Mouse (Mus musculus) MEL (cell line): ENCODE results near the gene Rnf157. TPM values are rescaled to one million over a fixed set of nuclear protein-coding genes. Genes with fewer than 3 reads are reported as not detected.

Source experiments
- DNase-seq: peaks from one replicate; pipeline ENCODE4 v3.0.0; 2011; ENCODE audit warnings: low read depth, low spot score
- H3K27ac ChIP-seq: 2 replicates; pipeline ENCODE4 v1.5.1; 2012; ENCODE audit warnings: low read depth, mild to moderate bottlenecking, control low read depth, low read length, moderate library complexity; ENCODE audit not compliant: control insufficient read depth
- H3K27me3 ChIP-seq, 2 experiments: fragments of 150-350 bp in 1 of 2; sonication (generic) in 1 of 2; 2 replicates each; pipeline ENCODE4 v1.6.1; 2012; ENCODE audit warnings: low read length in 2 of 2, mild to moderate bottlenecking in 2 of 2, improper control_type of control experiment in 1 of 2, moderate library complexity in 1 of 2; ENCODE audit not compliant: insufficient read depth in 2 of 2, control insufficient read depth in 1 of 2
- H3K36me3 ChIP-seq, 2 experiments: 2 replicates each; pipeline ENCODE4 v1.6.1; 2012 to 2014; ENCODE audit warnings: low read length in 2 of 2, improper control_type of control experiment in 1 of 2, inconsistent platforms in 1 of 2, mild to moderate bottlenecking in 1 of 2; ENCODE audit not compliant: insufficient read depth in 2 of 2, control insufficient read depth in 1 of 2
- H3K4me1 ChIP-seq, 2 experiments: fragments of 150-350 bp in 1 of 2; sonication (generic) in 1 of 2; 2 replicates each; pipeline ENCODE4 v1.6.1; 2012; ENCODE audit warnings: low read length in 2 of 2, improper control_type of control experiment in 1 of 2, mild to moderate bottlenecking in 1 of 2; ENCODE audit not compliant: insufficient read depth in 2 of 2, control insufficient read depth in 1 of 2
- H3K4me3 ChIP-seq, 2 experiments: fragments of 150-350 bp in 1 of 2; sonication (generic) in 1 of 2; 2 replicates each; pipeline ENCODE4 v1.5.1; 2012; ENCODE audit warnings: low read depth in 2 of 2, low read length in 2 of 2, mild to moderate bottlenecking in 2 of 2, moderate library complexity in 2 of 2, control low read depth in 1 of 2, improper control_type of control experiment in 1 of 2; ENCODE audit not compliant: control insufficient read depth in 1 of 2, insufficient read depth in 1 of 2
- H3K79me2 ChIP-seq: 2 replicates; pipeline ENCODE4 v1.6.1; 2012; ENCODE audit warnings: mild to moderate bottlenecking, low read length, moderate library complexity; ENCODE audit not compliant: control insufficient read depth, poor library complexity, insufficient read depth
- H3K9ac ChIP-seq: 2 replicates; pipeline ENCODE4 v1.6.1; 2012; ENCODE audit warnings: low read depth, mild to moderate bottlenecking, control low read depth, low read length, moderate library complexity; ENCODE audit not compliant: control insufficient read depth, poor library complexity, severe bottlenecking
- H3K9me3 ChIP-seq: fragments of 150-350 bp; sonication (generic); replicated peaks from 2 replicates; pipeline ENCODE4 v1.6.1; 2012; ENCODE audit warnings: mild to moderate bottlenecking, low read length, improper control_type of control experiment, moderate library complexity; ENCODE audit not compliant: insufficient read depth
- BHLHE40 ChIP-seq: IDR thresholded peaks from 2 replicates; pipeline ENCODE4 v1.6.1; 2012; ENCODE audit warnings: low read depth, mild to moderate bottlenecking, inconsistent platforms, low read length, improper control_type of control experiment, borderline replicate concordance
- CHD1 ChIP-seq: IDR thresholded peaks from 2 replicates; pipeline ENCODE4 v1.6.1; 2012; ENCODE audit warnings: low read depth, mild to moderate bottlenecking, inconsistent platforms, low read length, improper control_type of control experiment
- CHD2 ChIP-seq: IDR thresholded peaks from 2 replicates; pipeline ENCODE4 v1.6.1; 2011; ENCODE audit warnings: low read length, improper control_type of control experiment
- E2F4 ChIP-seq: IDR thresholded peaks from 2 replicates; pipeline ENCODE4 v1.6.1; 2011; ENCODE audit warnings: low read depth, low read length, improper control_type of control experiment, borderline replicate concordance
- ELF1 ChIP-seq: IDR thresholded peaks from 2 replicates; pipeline ENCODE4 v1.6.1; 2014; ENCODE audit warnings: low read depth, mild to moderate bottlenecking, inconsistent platforms, low read length, improper control_type of control experiment, moderate library complexity
- EP300 ChIP-seq, 2 experiments: IDR thresholded peaks; 2 replicates each; pipeline ENCODE4 v1.6.1; 2011; ENCODE audit warnings: improper control_type of control experiment in 2 of 2, low read length in 2 of 2, low read depth in 1 of 2, mild to moderate bottlenecking in 1 of 2
- ETS1 ChIP-seq: IDR thresholded peaks from 2 replicates; pipeline ENCODE4 v1.6.1; 2012; ENCODE audit warnings: low read depth, mild to moderate bottlenecking, inconsistent platforms, low read length, improper control_type of control experiment, moderate library complexity
- GATA1 ChIP-seq: IDR thresholded peaks from 2 replicates; pipeline ENCODE4 v1.6.1; 2011; ENCODE audit warnings: low read depth, low read length, improper control_type of control experiment
- HCFC1 ChIP-seq: IDR thresholded peaks from 2 replicates; pipeline ENCODE4 v1.6.1; 2012; ENCODE audit warnings: low read depth, mild to moderate bottlenecking, inconsistent platforms, low read length, improper control_type of control experiment, moderate library complexity
- MAFK ChIP-seq: IDR thresholded peaks from 2 replicates; pipeline ENCODE4 v1.6.1; 2011; ENCODE audit warnings: low read depth, mild to moderate bottlenecking, low read length, improper control_type of control experiment, borderline replicate concordance
- MAX ChIP-seq: IDR thresholded peaks from 2 replicates; pipeline ENCODE4 v1.6.1; 2011; ENCODE audit warnings: low read length, improper control_type of control experiment
- MAZ ChIP-seq: IDR thresholded peaks from 2 replicates; pipeline ENCODE4 v1.6.1; 2012; ENCODE audit warnings: low read depth, mild to moderate bottlenecking, inconsistent platforms, low read length, improper control_type of control experiment
- MEF2A ChIP-seq: IDR thresholded peaks from 2 replicates; pipeline ENCODE4 v1.6.1; 2014; ENCODE audit warnings: low read depth, mild to moderate bottlenecking, inconsistent platforms, low read length, improper control_type of control experiment; ENCODE audit not compliant: poor library complexity, insufficient replicate concordance, severe bottlenecking; ENCODE audit errors: extremely low read depth
- MXI1 ChIP-seq: IDR thresholded peaks from 2 replicates; pipeline ENCODE4 v1.6.1; 2011; ENCODE audit warnings: mild to moderate bottlenecking, low read depth, low read length, improper control_type of control experiment
- MYB ChIP-seq: IDR thresholded peaks from 2 replicates; pipeline ENCODE4 v1.6.1; 2011; ENCODE audit warnings: mild to moderate bottlenecking, low read depth, low read length, improper control_type of control experiment
- MYC ChIP-seq: IDR thresholded peaks from 2 replicates; pipeline ENCODE4 v1.6.1; 2011; ENCODE audit warnings: low read depth, mild to moderate bottlenecking, low read length, improper control_type of control experiment, moderate library complexity
- NELFE ChIP-seq: IDR thresholded peaks from 2 replicates; pipeline ENCODE4 v1.6.1; 2011; ENCODE audit warnings: low read depth, low read length, improper control_type of control experiment
- POLR2A ChIP-seq, 2 experiments: IDR thresholded peaks; 2 replicates each; pipeline ENCODE4 v1.6.1; 2011 to 2012; ENCODE audit warnings: low read length in 2 of 2, mild to moderate bottlenecking in 2 of 2, control low read depth in 1 of 2, improper control_type of control experiment in 1 of 2, low read depth in 1 of 2, moderate library complexity in 1 of 2; ENCODE audit not compliant: control insufficient read depth in 1 of 2, insufficient read depth in 1 of 2, poor library complexity in 1 of 2
- POLR2AphosphoS5 ChIP-seq: IDR thresholded peaks from 2 replicates; pipeline ENCODE4 v1.6.1; 2012; ENCODE audit warnings: low read depth, borderline replicate concordance, mild to moderate bottlenecking, inconsistent platforms, low read length, moderate library complexity, mixed read lengths
- RAD21 ChIP-seq: IDR thresholded peaks from 2 replicates; pipeline ENCODE4 v1.6.1; 2011; ENCODE audit warnings: mild to moderate bottlenecking, low read depth, low read length, improper control_type of control experiment
- RCOR1 ChIP-seq: IDR thresholded peaks from 2 replicates; pipeline ENCODE4 v1.6.1; 2012; ENCODE audit warnings: low read depth, mild to moderate bottlenecking, inconsistent platforms, low read length, improper control_type of control experiment
- SIN3A ChIP-seq: IDR thresholded peaks from 2 replicates; pipeline ENCODE4 v1.6.1; 2012; ENCODE audit warnings: low read length, improper control_type of control experiment, inconsistent platforms
- TAL1 ChIP-seq: IDR thresholded peaks from 2 replicates; pipeline ENCODE4 v1.6.1; 2012; ENCODE audit warnings: mild to moderate bottlenecking, inconsistent platforms, low read length, moderate library complexity, mixed read lengths
- TBP ChIP-seq: IDR thresholded peaks from 2 replicates; pipeline ENCODE4 v1.8.0; 2011; ENCODE audit warnings: low read depth, low read length, improper control_type of control experiment
- TCF12 ChIP-seq: IDR thresholded peaks from 2 replicates; pipeline ENCODE4 v1.6.1; 2014; ENCODE audit warnings: low read depth, mild to moderate bottlenecking, inconsistent platforms, low read length, improper control_type of control experiment, moderate library complexity
- UBTF ChIP-seq: IDR thresholded peaks from 2 replicates; pipeline ENCODE4 v1.6.1; 2012; ENCODE audit warnings: low read depth, mild to moderate bottlenecking, inconsistent platforms, low read length, improper control_type of control experiment, moderate library complexity, borderline replicate concordance; ENCODE audit not compliant: insufficient read depth
- USF2 ChIP-seq, 2 experiments: IDR thresholded peaks; 2 replicates each; pipeline ENCODE4 v1.6.1; 2011 to 2012; ENCODE audit warnings: improper control_type of control experiment in 2 of 2, low read length in 2 of 2, borderline replicate concordance in 1 of 2, inconsistent platforms in 1 of 2, low read depth in 1 of 2, mild to moderate bottlenecking in 1 of 2; ENCODE audit not compliant: insufficient read depth in 1 of 2
- ZKSCAN1 ChIP-seq: IDR thresholded peaks from 2 replicates; pipeline ENCODE4 v1.6.1; 2012; ENCODE audit warnings: low read depth, mild to moderate bottlenecking, inconsistent platforms, low read length, improper control_type of control experiment, moderate library complexity
- ZMIZ1 ChIP-seq: IDR thresholded peaks from 2 replicates; pipeline ENCODE4 v1.6.1; 2012; ENCODE audit warnings: low read depth, mild to moderate bottlenecking, inconsistent platforms, low read length, improper control_type of control experiment, moderate library complexity
- ZNF384 ChIP-seq: IDR thresholded peaks from 2 replicates; pipeline ENCODE4 v1.6.1; 2012; ENCODE audit warnings: low read depth, mild to moderate bottlenecking, inconsistent platforms, low read length, improper control_type of control experiment
- polyA plus RNA-seq, 2 experiments: library from polyadenylated mRNA; stranded (reverse) in 1 of 2; unstranded in 1 of 2; fragments of >175 nt in 1 of 2; fragments of >200 nt in 1 of 2; gene quantifications; 2 replicates each; pipeline versions ENCODE4 v1.2.1 to v1.2.4; 2012; ENCODE audit warnings: low replicate concordance in 2 of 2, low read depth in 1 of 2; ENCODE audit not compliant: insufficient read length in 2 of 2, insufficient read depth in 1 of 2, missing spikeins in 1 of 2
- total RNA-seq: library from RNA; depleted of rRNA; stranded (reverse); fragments of 300-350 nt; gene quantifications from 2 replicates; pipeline ENCODE4 v1.2.3, GENCODE M21; 2012

Rnf157 gene
- total and polyA plus RNA-seq, 3 experiments: 7.5 to 10.9 TPM; not detected in 1

- TF ChIP-seq HCFC1 (no peak), TBP (no peak), GATA1 (no peak)
- TF ChIP-seq, all 39 proteins: peak for 12
Observed at GRCm38 (mm10) chr11:116436725-116437331, 24.0 kb upstream of the Rnf157 start (continued).

- Histone ChIP-seq H3K4me3 (peak overlapping the region; percentile 30), H3K9ac (peak overlapping the region; percentile 91), H3K9me3 (no peaks in the 10 kb centered on the region), H3K27ac (peak overlapping the region; percentile 97), H3K36me3 (peaks cover 0 to 33% of the 10 kb centered on the region in 2 experiments; a peak in 3 of 4 replicates), H3K4me1 (peaks cover 14 to 42% of the 10 kb centered on the region in 2 experiments), H3K27me3 (no peaks in the 10 kb centered on the region), H3K79me2 (peaks cover 10% of the 10 kb centered on the region)
- TF ChIP-seq MAZ (peak; percentile 97), CHD1 (no peak; the same call in 1 of the 2 replicates), MXI1 (peak; percentile 44), ZNF384 (0 out of 2 replicates have a peak, but pooled peaks have one; percentile 3), ETS1 (peak; percentile 92), NELFE (no peak), MAFK (peak; percentile 73), ZMIZ1 (0 out of 2 replicates have a peak, but pooled peaks have one; percentile 16), USF2 (IDR thresholded peaks at IDR 0.05; ENCODE audit: borderline replicate concordance in 1 of 2, insufficient read depth in 1 of 2, low read depth in 1 of 2, low read length in 2 of 2) (no peak), MAX (no peak), ELF1 (0 out of 2 replicates have a peak, but pooled peaks have one; percentile 20), POLR2A (IDR thresholded peaks at IDR 0.05; ENCODE audit: control insufficient read depth in 1 of 2, insufficient read depth in 1 of 2, low read depth in 1 of 2, low read length in 2 of 2, poor library complexity in 1 of 2) (no peak; a peak in 1 of 4 replicates), E2F4 (no peak), MYB (peak; percentile 86), HCFC1 (0 out of 2 replicates have a peak, but pooled peaks have one; percentile 35), GATA1 (peak; percentile 94), EP300 (IDR thresholded peaks at IDR 0.05; ENCODE audit: low read depth in 1 of 2, low read length in 2 of 2) (peak; percentile 81 to 97), BHLHE40 (peak; percentile 52; the same call in 1 of the 2 replicates), MEF2A (peak; percentile 54; the same call in 1 of the 2 replicates), TAL1 (peak; percentile 50), RCOR1 (peak; percentile 78), SIN3A (peak; percentile 92), ZKSCAN1 (no peak), MYC (no peak; the same call in 1 of the 2 replicates), UBTF (0 out of 2 replicates have a peak, but pooled peaks have one; percentile 32), TBP (no peak; the same call in 1 of the 2 replicates), CHD2 (no peak), RAD21 (no peak), TCF12 (peak; percentile 98), POLR2AphosphoS5 (no peak)
- DNase-seq: peak; percentile 76
Observed at GRCm38 (mm10) chr11:116435992-116436724, 23.3 kb upstream of the Rnf157 start.
